Mouse (Mus musculus) neural tube, embryonic 10.5 days (tissue): ENCODE results near the gene Nxpe2.
"Not testable (repeated sequence)": the region's sequence is repeated elsewhere in the genome, so short reads cannot be mapped to it uniquely, and the experiment has no call there.

Source experiments
- DNase-seq: peaks from one replicate; pipeline ENCODE4 v3.0.0-alpha.2; 2017; ENCODE audit warnings: low spot score; ENCODE audit errors: extremely low spot score

Gene Nxpe2

DNA sequence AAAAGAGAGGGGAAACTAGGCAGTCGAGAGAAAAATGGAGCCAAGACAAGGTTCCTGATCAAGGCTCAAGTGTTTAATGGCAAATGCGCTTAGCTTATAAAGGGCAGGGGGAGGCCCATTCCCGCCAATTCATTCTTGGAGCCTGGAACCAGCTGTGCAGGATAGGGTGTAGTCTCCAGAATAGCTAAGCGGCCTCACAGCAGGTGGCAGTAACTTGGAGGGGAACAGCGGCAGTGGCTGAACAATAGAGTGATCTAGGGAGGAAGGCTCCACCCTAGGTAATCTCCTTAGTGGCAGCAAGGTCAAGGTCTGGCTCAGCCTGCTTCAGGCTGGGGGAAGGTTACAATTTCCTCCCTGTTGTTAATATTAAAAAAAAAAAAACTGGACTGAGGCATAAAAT, 49.7 kb downstream of the Nxpe2 start:
- DNase-seq: not testable (repeated sequence)

DNA sequence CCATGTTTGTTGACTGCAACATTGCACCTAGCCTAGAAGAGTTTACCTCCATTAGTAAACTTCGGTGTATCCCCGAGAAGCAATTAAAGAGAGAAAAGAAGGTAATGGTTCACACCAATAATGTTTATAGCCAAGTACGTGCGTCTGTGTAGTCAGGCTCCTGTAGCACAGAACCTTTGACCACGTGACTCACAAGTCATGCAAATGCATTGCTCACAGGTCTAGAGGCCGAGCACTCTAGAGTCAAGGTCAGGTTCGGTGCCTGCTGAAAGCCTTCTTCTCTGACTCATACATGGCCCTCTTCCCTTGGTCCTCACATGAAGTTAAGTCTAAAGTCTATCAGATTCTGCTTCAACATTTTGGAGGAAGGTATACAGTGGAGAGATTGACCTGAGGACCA, 54.3 kb downstream of the Nxpe2 start:
- DNase-seq: no peak

DNA sequence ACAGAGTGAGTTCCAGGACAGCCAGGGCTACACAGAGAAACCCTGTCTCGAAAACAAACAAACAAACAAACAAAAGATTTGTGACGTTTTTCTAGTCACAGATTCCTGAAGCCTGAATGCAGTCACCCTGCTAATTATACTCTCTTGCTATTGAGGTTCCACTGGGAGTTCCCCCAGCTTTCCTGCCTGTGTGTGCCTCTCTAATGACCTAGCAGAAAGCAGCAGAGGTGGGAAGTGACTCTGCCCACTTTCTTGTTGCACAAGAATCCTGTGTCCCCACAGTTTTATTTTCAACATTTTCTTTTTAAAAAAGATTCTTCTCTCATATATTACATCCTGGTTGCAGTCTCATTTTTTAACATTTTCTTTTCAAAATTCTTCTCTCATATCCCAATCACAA, 58.5 kb downstream of the Nxpe2 start:
- DNase-seq: no peak

DNA sequence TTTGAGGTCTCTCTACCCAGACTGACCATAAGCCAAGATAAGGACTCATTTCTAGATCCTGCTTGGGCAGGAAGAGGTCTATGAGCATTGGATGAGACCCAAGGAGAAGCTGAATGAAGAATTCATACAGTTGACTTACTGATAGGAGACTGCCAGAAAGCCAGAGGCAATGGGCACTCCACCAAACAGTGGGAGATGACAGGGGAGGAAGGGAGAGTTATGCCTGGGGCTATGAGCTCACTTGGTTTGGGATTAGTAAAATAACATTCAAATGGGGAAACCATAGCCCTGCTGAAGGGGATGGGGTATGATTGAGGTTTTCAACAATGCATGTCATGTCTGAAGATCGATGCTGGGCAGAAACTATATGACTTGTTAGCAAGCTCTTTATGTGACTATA, 63.0 kb downstream of the Nxpe2 start:
- no peak for DNase-seq

GRCm38 (mm10) chr9:48284221-48284620, 69.0 kb downstream of the Nxpe2 start:
- no peak for DNase-seq

GRCm38 (mm10) chr9:48276831-48277230, 76.4 kb downstream of the Nxpe2 start:
- no peak for DNase-seq
